Mouse (Mus musculus) forebrain, embryonic 13.5 days (tissue): ENCODE results near the gene Rrp8. TPM values are rescaled to one million over a fixed set of nuclear protein-coding genes. Genes with fewer than 3 reads are reported as not detected.
"Not testable (repeated sequence)": the region's sequence is repeated elsewhere in the genome, so short reads cannot be mapped to it uniquely, and the experiment has no call there.

Experiments used
- ATAC-seq: fragments of 200-750 bp; cut with Nextera tagmentation; 2 replicates; pipeline ENCODE4 v1.8.0; 2017
- H3K27ac ChIP-seq: fragments of 300-500 bp; sonication (generic); 2 replicates; pipeline ENCODE4 v1.5.1; 2015; ENCODE audit warnings: inconsistent platforms, mild to moderate bottlenecking, moderate library complexity
- H3K27me3 ChIP-seq: fragments of 300-500 bp; sonication (generic); 2 replicates; pipeline ENCODE4 v1.6.1; 2015; ENCODE audit warnings: mild to moderate bottlenecking, inconsistent platforms
- H3K36me3 ChIP-seq: fragments of 300-500 bp; sonication (generic); 2 replicates; pipeline ENCODE4 v1.6.1; 2015; ENCODE audit warnings: mild to moderate bottlenecking, inconsistent platforms; ENCODE audit not compliant: poor library complexity, severe bottlenecking
- H3K4me1 ChIP-seq: fragments of 300-500 bp; sonication (generic); 2 replicates; pipeline ENCODE4 v1.6.1; 2015; ENCODE audit warnings: inconsistent platforms
- H3K4me2 ChIP-seq: fragments of 300-500 bp; sonication (generic); 2 replicates; pipeline ENCODE4 v1.6.1; 2015; ENCODE audit warnings: inconsistent platforms, mild to moderate bottlenecking, moderate library complexity
- H3K4me3 ChIP-seq: fragments of 300-500 bp; sonication (generic); 2 replicates; pipeline ENCODE4 v1.5.1; 2015; ENCODE audit warnings: mild to moderate bottlenecking, inconsistent platforms
- H3K9ac ChIP-seq: fragments of 300-500 bp; sonication (generic); 2 replicates; pipeline ENCODE4 v1.6.1; 2015; ENCODE audit warnings: mild to moderate bottlenecking, inconsistent platforms
- H3K9me3 ChIP-seq: fragments of 300-500 bp; sonication (generic); replicated peaks from 2 replicates; pipeline ENCODE4 v1.6.1; 2016; ENCODE audit warnings: inconsistent platforms
- WGBS: fragments of 180-500 bp; shearing (Covaris S2); methylation state at CpG from one replicate; pipeline ENCODE4 v1.1.7; 2015; 5-methylcytosine and 5-hydroxymethylcytosine counted together
- polyA plus RNA-seq: library from polyadenylated mRNA; unstranded; fragments of >200 nt; fragmentation: Nextera tagmentation; extraction: Ambion mirVana; gene quantifications from 2 replicates; pipeline ENCODE4 v1.2.1, GENCODE M21; 2015

Gene Rrp8
- polyA plus RNA-seq, 1 experiment from 2014 or later, result 31.2 TPM

DNA sequence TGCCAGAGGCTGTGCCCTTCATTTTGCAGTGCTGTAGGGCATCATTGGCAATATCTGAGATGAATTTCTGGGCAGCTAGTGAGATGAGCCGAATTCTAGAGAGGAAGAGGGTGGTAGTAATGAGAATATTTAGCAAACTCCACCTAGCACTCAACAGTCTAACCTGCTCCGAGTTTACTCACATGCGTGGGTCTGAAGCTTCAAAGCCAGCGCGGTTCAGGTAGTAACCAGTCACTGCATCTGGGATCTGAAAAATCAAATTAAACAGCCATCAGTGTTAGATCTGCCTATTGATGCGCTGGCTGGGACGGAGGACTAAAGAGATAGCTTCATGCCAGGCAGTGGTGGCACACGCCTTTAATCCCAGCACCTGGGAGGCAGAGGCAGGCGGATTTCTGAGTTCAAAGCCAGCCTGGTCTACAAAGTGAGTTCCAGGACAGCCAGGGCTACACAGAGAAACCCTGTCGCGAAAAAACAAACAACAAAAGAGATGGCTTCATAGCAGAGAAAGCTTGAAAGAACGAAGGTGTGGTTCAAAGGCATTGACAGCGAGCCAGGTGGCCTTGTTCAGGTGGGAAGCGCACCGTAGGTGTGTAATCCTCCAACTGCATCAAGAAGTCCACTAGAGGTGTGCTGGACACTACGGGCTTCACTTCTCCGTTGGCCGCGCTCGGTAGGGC lies 6.2 kb upstream of the Rrp8 start:
- Histone ChIP-seq H3K36me3 (peaks cover 58% of the 10 kb centered on the region), H3K9ac (peak overlapping the region; percentile 92), H3K4me2 (peak overlapping the region; percentile 91), H3K4me3 (peak overlapping the region; percentile 98), H3K4me1 (peaks cover 18% of the 10 kb centered on the region)
- not testable (repeated sequence) for H3K27me3 ChIP-seq, H3K27ac ChIP-seq, ATAC-seq, H3K9me3 ChIP-seq
- WGBS, result 36% methylated on average over 20 of the region's 20 CpGs

DNA sequence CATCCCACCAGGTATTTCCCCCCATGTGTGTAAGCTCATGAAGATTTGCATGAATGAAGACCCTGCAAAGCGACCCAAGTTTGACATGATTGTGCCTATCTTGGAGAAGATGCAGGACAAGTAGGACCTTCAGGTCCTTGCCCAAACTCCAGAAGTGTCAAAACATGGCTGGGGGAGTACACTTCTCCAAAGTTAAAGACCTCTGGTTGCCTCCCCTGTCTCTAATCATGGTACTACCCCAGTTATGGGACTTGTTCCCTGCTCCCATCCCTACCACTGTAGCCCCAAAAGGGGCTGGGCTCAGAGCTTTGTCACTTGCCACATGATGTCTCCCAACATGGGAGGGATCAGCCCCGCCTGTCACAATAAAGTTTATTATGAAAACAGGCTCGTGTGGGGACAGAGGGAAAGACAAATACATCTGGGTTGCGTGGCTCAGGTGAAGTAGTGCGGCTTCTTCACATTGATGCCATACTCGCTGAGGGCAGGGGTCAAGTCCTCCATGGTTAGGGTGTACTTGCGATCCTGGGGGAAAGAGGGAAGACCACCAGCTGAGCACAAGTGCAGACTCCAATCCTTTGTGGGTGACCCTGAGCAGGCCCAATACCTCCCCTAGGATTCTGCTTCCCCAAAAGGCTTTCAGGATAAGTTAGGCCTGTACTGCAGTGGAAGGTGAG lies 5.5 kb upstream of the Rrp8 start:
- not testable (repeated sequence) for ATAC-seq, H3K27me3 ChIP-seq, H3K9me3 ChIP-seq, H3K9ac ChIP-seq, H3K27ac ChIP-seq
- WGBS, result 86% methylated on average over 7 of the region's 7 CpGs
- Histone ChIP-seq H3K4me3 (peak overlapping the region; percentile 98; the same call in 1 of the 2 replicates), H3K4me2 (peak overlapping the region; percentile 91), H3K4me1 (peaks cover 25% of the 10 kb centered on the region), H3K36me3 (peaks cover 51% of the 10 kb centered on the region)

DNA sequence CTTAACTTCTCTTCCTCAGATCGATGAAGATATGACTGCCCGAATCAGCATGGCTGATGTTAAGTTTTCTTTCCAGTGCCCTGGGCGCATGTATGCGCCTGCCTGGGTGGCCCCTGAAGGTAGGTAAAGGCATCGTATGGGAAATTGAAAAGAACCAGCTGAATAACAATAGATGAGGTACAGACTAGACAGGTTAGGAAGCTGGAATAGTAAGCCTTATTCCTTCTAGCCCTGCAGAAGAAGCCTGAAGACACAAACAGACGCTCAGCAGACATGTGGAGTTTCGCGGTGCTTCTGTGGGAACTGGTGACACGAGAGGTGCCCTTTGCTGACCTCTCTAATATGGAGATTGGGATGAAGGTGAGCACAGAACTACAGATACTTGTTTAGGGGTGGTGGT lies 4.8 kb upstream of the Rrp8 start:
- Histone ChIP-seq H3K9me3 (no peaks in the 10 kb centered on the region), H3K4me3 (no peak overlapping the region), H3K4me2 (no peak overlapping the region), H3K27ac (no peak overlapping the region), H3K36me3 (peaks cover 44% of the 10 kb centered on the region), H3K27me3 (no peaks in the 10 kb centered on the region), H3K4me1 (peaks cover 32% of the 10 kb centered on the region), H3K9ac (no peak overlapping the region)
- WGBS, result 89% methylated on average over 9 of the region's 9 CpGs
- no peak for ATAC-seq

DNA sequence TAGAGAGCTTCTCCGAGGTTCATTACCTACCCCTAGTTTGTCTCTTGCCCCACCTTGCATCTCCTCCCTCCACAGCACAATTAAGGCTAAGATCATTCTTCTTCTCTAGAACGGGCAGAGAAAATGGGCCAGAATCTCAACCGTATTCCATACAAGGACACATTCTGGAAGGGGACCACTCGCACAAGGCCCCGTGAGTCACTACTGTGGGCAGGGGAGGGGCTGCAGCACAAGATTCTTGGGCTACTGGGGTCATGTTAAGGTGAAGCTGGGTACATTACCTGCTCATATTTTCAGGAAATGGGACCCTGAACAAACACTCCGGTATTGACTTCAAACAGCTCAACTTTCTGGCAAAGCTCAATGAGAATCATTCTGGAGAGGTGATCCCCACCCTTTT lies 3.7 kb upstream of the Rrp8 start:
- 88% methylated on average over 6 of the region's 6 CpGs for WGBS
- H3K4me2 ChIP-seq, result no peak overlapping the region
- no peak for ATAC-seq

DNA sequence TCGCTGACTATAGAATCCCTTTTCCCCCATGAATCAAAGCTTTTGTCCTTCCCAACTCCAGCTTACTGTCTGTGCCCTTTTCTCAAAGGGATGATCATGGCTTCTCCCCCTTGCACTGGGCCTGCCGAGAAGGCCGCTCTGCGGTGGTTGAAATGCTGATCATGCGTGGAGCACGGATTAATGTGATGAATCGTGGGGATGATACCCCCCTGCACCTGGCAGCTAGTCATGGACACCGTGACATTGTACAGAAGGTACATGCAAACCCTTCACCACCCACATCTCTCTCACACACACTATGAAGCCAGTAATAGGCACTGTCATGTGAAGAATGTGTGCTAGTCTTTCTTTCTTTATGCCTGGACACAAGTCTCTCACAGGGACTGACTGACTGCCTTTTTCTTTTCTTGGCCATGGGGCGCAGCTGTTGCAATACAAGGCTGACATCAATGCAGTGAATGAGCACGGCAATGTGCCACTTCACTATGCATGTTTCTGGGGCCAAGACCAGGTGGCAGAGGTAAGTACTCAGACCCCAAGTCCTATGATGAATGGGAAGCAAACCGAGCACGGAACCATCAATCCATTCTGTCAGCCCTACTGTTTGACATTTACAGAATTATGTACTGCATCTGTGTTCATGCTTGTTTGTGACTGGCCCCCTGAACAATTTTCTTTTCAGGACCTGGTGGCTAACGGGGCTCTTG lies 3.1 kb upstream of the Rrp8 start:
- no peaks in the 10 kb centered on the region for H3K27me3 ChIP-seq
- no peak overlapping the region for H3K4me2 ChIP-seq
- no peak overlapping the region for H3K9ac ChIP-seq
- ATAC-seq, result no peak
- H3K9me3 ChIP-seq, result no peaks in the 10 kb centered on the region
- 85% methylated on average over 13 of the region's 13 CpGs for WGBS
- H3K27ac ChIP-seq, result no peak overlapping the region
- peaks cover 34% of the 10 kb centered on the region for H3K36me3 ChIP-seq
- peaks cover 38% of the 10 kb centered on the region for H3K4me1 ChIP-seq
- H3K4me3 ChIP-seq, result no peak overlapping the region

More for the DNA sequence above, 3.7 kb upstream of the Rrp8 start:
- no peaks in the 10 kb centered on the region for H3K27me3 ChIP-seq
- peaks cover 32% of the 10 kb centered on the region for H3K4me1 ChIP-seq
- no peak overlapping the region for H3K27ac ChIP-seq
- peaks cover 34% of the 10 kb centered on the region for H3K36me3 ChIP-seq
- no peak overlapping the region for H3K4me3 ChIP-seq
- no peak overlapping the region for H3K9ac ChIP-seq
- H3K9me3 ChIP-seq, result no peaks in the 10 kb centered on the region

DNA sequence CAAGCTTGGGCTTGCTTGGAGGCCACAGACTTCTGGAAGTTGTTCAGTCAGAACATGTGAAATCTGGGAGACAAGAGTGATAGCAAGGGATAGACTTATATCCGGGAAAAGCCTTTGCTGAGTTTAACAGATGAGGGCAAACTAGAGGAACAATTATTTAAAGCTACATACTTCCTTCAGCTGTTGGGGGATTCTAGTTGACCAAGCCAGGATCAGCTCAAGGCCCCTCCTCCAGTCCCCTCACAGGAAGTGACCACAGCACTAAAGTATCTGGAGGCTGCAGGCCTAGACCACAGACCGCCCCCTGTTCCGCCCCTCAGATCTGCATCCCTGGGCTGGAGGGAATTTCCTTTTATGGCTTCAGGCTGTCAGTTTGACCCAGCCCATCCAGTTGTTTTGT lies 1.8 kb upstream of the Rrp8 start:
- ATAC-seq, result no peak

DNA sequence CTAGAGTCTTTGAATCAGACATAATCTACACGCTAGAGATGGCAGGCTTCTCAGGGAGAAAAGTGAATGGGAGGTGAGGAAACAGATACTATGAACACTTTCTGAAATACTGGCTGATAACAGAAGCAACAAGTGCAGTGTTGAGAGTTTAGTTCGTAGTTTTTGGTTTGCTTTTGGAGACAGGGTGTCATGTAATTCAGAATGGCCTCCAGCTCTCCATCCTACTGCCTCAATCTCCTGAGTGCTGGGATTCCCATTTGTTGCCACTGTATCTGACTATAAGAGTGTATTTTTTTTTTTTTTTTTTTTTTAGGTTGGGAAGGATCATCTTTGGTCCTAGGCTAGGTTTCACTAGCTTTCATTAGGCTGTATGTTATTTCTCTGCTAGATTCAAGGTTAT lies 1.1 kb upstream of the Rrp8 start:
- ATAC-seq, result no peak
- Histone ChIP-seq H3K4me1 (peaks cover 34% of the 10 kb centered on the region), H3K4me2 (peak overlapping the region; percentile 33; the same call in 1 of the 2 replicates), H3K27me3 (no peaks in the 10 kb centered on the region), H3K27ac (no peak overlapping the region), H3K36me3 (peaks cover 50% of the 10 kb centered on the region), H3K9ac (0 out of 2 replicates have a peak overlapping the region, but pooled peaks have one; percentile 12), H3K9me3 (no peaks in the 10 kb centered on the region), H3K4me3 (no peak overlapping the region)
- 84% methylated on average over 2 of the region's 2 CpGs for WGBS

More for the DNA sequence above, 1.8 kb upstream of the Rrp8 start:
- H3K4me1 ChIP-seq, result peaks cover 40% of the 10 kb centered on the region
- H3K27me3 ChIP-seq, result no peaks in the 10 kb centered on the region
- peaks cover 43% of the 10 kb centered on the region for H3K36me3 ChIP-seq
- WGBS, result 31% methylated on average over 3 of the region's 3 CpGs
- no peaks in the 10 kb centered on the region for H3K9me3 ChIP-seq
- H3K4me3 ChIP-seq, result no peak overlapping the region
- H3K27ac ChIP-seq, result no peak overlapping the region
- no peak overlapping the region for H3K9ac ChIP-seq
- no peak overlapping the region for H3K4me2 ChIP-seq

DNA sequence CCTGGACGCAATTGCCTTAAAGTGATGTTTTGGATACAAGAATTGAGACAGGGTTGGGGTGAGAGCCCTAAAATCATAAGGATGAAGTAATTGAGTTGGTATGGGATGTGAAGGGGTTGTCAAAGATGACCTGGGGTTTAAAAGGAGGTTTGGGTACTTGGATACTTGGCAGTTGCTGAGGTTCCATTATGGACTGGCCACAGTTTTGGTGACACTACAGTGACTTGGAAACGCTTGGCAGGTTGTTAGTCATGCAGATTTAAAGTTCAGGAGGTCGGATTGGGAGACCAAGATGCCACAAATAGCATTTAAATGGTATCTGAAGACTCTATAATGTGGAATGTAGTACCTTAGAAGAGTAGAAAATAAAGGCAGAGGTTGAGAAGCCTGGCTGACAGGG lies 463 bp upstream of the Rrp8 start:
- Histone ChIP-seq H3K4me3 (peak overlapping the region; percentile 82), H3K9me3 (no peaks in the 10 kb centered on the region), H3K36me3 (peaks cover 52% of the 10 kb centered on the region), H3K4me1 (peaks cover 30% of the 10 kb centered on the region), H3K9ac (peak overlapping the region; percentile 86), H3K27ac (no peak overlapping the region), H3K4me2 (peak overlapping the region; percentile 95), H3K27me3 (no peaks in the 10 kb centered on the region)
- ATAC-seq, result no peak
- 44% methylated on average over 3 of the region's 3 CpGs for WGBS

DNA sequence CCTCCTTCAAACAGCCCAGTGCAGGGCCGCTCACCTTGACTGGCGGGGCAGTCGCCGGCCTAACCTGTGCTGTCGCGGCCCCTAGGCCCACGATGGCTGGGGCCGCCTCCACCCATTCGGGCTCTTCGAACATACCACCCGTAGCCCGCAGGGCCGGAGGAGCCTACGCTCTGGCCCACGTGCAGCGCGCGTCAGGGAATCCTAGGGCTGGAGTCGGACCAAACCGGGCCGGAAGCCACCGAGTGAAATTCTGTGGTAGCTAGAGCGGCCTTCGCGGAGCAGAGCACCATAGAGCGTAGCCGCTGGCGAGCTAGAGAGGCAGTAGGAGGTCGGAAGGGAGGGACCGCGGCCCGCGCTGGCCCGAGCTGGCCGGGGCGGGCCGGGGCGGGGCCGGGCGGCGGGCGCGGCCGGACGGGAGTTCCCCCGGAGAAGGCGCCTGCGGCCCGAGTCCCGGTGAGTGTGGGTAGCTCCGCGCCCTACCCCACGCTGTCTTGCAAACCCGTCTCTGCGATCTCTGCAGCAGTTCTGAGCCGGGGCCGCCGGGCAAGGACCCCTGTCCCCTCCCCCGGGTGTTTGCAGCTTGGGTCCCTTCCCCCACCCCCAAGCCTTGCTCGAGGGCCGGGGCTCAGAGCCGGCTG lies 802 bp downstream of the Rrp8 start, which contains the start of gene Ilk:
TSS of gene Ilk (plus strand) at position 329 of the 638 bp plus-strand sequence.
- peak; percentile 97 for ATAC-seq
- under 1% methylated on average over 45 of the region's 62 CpGs for WGBS
- H3K36me3 ChIP-seq, result peaks cover 52% of the 10 kb centered on the region

DNA sequence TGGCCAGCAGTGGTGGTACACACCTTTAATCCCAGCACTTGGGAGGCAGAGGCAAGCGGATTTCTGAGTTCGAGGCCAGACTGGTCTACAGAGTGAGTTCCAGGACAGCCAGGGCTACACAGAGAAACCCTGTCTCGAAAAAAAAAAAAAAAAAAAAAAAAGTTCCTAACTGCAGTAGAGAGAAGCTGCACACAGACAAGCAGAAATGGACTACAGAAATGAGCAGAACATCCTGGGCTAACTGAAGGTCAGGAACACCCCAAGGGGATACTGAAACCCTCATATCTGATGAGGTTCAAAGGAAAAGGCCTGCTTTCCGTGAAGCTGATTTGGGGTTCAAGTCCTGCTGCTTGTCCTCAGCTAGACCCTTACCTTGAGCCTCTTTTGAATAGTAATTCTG lies 1.7 kb downstream of the Rrp8 start:
- H3K4me1 ChIP-seq, result peaks cover 30% of the 10 kb centered on the region
- not testable (repeated sequence) for H3K27ac ChIP-seq, ATAC-seq, H3K27me3 ChIP-seq, H3K9me3 ChIP-seq
- H3K4me2 ChIP-seq, result peak overlapping the region; percentile 95
- 54% methylated on average over 4 of the region's 4 CpGs for WGBS
- peak overlapping the region; percentile 82 for H3K4me3 ChIP-seq
- H3K9ac ChIP-seq, result peak overlapping the region; percentile 86
- peaks cover 52% of the 10 kb centered on the region for H3K36me3 ChIP-seq

More for the DNA sequence above, 802 bp downstream of the Rrp8 start, which contains the start of gene Ilk:
- Histone ChIP-seq H3K27me3 (no peaks in the 10 kb centered on the region), H3K4me1 (peaks cover 30% of the 10 kb centered on the region), H3K9me3 (no peaks in the 10 kb centered on the region), H3K9ac (peak within 1 kb of the TSS; percentile 86), H3K4me2 (peak within 1 kb of the TSS; percentile 95), H3K4me3 (peak within 1 kb of the TSS; percentile 82), H3K27ac (peak within 1 kb of the TSS; percentile 70)

DNA sequence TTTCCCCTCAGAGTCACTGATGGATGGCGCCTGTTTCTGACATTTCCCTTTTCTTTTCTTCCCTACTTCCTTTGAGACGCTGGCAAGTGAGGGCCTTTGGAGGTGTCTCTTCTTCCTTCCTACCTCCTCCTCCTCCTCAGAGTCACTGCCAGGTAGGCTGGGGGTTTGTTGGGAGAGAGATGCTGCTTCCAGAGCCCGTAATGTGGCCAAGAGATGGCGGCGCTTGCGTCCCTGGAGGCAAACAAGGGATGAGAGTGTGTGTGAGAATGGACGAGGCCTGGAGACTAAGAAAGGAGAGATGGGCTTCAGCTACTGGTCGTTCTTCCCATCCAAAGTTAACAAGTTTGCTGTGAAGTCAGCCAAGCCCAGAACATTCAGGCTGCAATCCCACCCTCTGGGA lies 2.4 kb downstream of the Rrp8 start:
- Histone ChIP-seq H3K4me3 (no peak overlapping the region), H3K9me3 (no peaks in the 10 kb centered on the region), H3K4me1 (peaks cover 30% of the 10 kb centered on the region), H3K27ac (no peak overlapping the region), H3K4me2 (peak overlapping the region; percentile 95; the same call in 1 of the 2 replicates), H3K36me3 (peaks cover 50% of the 10 kb centered on the region), H3K27me3 (no peaks in the 10 kb centered on the region), H3K9ac (no peak overlapping the region)
- 91% methylated on average over 8 of the region's 8 CpGs for WGBS
- ATAC-seq, result no peak
